Mouse (Mus musculus) ES-CJ7 (cell line): ENCODE measurements around the gene Hoxa9.

Experiments used
- DNase-seq: peaks from one replicate; pipeline ENCODE4 v3.0.0; 2011; ENCODE audit warnings: low read depth, low spot score

Hoxa9 gene

GRCm38 (mm10) chr6:52261751-52262462 is 31.0 kb upstream of the Hoxa9 start:
- no peak for DNase-seq

GRCm38 (mm10) chr6:52260654-52261575 is 30.0 kb upstream of the Hoxa9 start, which contains the start of gene Hoxa13:
TSS of gene Hoxa13 (minus strand) at chr6:52260880.
- peak; percentile 68 for DNase-seq

GRCm38 (mm10) chr6:52259811-52260261 is 28.9 kb upstream of the Hoxa9 start:
- no peak for DNase-seq

GRCm38 (mm10) chr6:52259081-52259790 is 28.3 kb upstream of the Hoxa9 start:
- DNase-seq: peak; percentile 60

- DNase-seq: peak; percentile 85
Observed at GRCm38 (mm10) chr6:52256956-52257355, 26.1 kb upstream of the Hoxa9 start.

- no peak for DNase-seq
Observed at GRCm38 (mm10) chr6:52253511-52254500, 22.9 kb upstream of the Hoxa9 start.

- peak; percentile 64 for DNase-seq
Observed at GRCm38 (mm10) chr6:52252775-52253376, 22.0 kb upstream of the Hoxa9 start.

GRCm38 (mm10) chr6:52252016-52252774 is 21.3 kb upstream of the Hoxa9 start:
- DNase-seq: peak; percentile 41

- DNase-seq: peak; percentile 4
Observed at GRCm38 (mm10) chr6:52251177-52251879, 20.4 kb upstream of the Hoxa9 start.

- peak; percentile 36 for DNase-seq
Observed at GRCm38 (mm10) chr6:52249826-52250225, 18.9 kb upstream of the Hoxa9 start.

GRCm38 (mm10) chr6:52249415-52249738 is 18.5 kb upstream of the Hoxa9 start:
- peak; percentile 67 for DNase-seq

- peak; percentile 52 for DNase-seq
Observed at GRCm38 (mm10) chr6:52248638-52249414, 17.9 kb upstream of the Hoxa9 start.

GRCm38 (mm10) chr6:52247766-52248637 is 17.1 kb upstream of the Hoxa9 start:
- DNase-seq: peak; percentile 59

GRCm38 (mm10) chr6:52246916-52247315 is 16.0 kb upstream of the Hoxa9 start:
- DNase-seq: peak; percentile 25

GRCm38 (mm10) chr6:52246403-52246803 is 15.5 kb upstream of the Hoxa9 start:
- peak; percentile 64 for DNase-seq

- DNase-seq: peak; percentile 69
Observed at GRCm38 (mm10) chr6:52245757-52246142, 14.9 kb upstream of the Hoxa9 start, which contains the start of gene Hoxa11. TSS of gene Hoxa11 (minus strand) at chr6:52245810.
